Mouse (Mus musculus) intestine, embryonic 15.5 days (tissue): ENCODE data around the gene Tacc2. TPM values are rescaled to one million over a fixed set of nuclear protein-coding genes. Genes with fewer than 3 reads are reported as not detected.

Experiments used
- ATAC-seq: fragments of 200-750 bp; cut with Nextera tagmentation; 2 replicates; pipeline ENCODE4 v1.8.0; 2017; ENCODE audit warnings: moderate TSS enrichment, moderate library complexity
- H3K27ac ChIP-seq: fragments of 300-500 bp; sonication (generic); 2 replicates; pipeline ENCODE4 v1.5.1; 2015; ENCODE audit warnings: mild to moderate bottlenecking, inconsistent platforms
- H3K27me3 ChIP-seq: fragments of 300-500 bp; sonication (generic); replicated peaks from 2 replicates; pipeline ENCODE4 v1.6.1; 2015; ENCODE audit warnings: inconsistent platforms
- H3K36me3 ChIP-seq: fragments of 300-500 bp; sonication (generic); 2 replicates; pipeline ENCODE4 v1.6.1; 2015; ENCODE audit warnings: inconsistent platforms
- H3K4me1 ChIP-seq: fragments of 300-500 bp; sonication (generic); replicated peaks from 2 replicates; pipeline ENCODE4 v1.6.1; 2015; ENCODE audit warnings: inconsistent platforms
- H3K4me2 ChIP-seq: fragments of 300-500 bp; sonication (generic); replicated peaks from 2 replicates; pipeline ENCODE4 v1.6.1; 2015; ENCODE audit warnings: mild to moderate bottlenecking, inconsistent platforms
- H3K4me3 ChIP-seq: fragments of 300-500 bp; sonication (generic); replicated peaks from 2 replicates; pipeline ENCODE4 v1.5.1; 2015; ENCODE audit warnings: inconsistent platforms
- H3K9ac ChIP-seq: fragments of 300-500 bp; sonication (generic); 2 replicates; pipeline ENCODE4 v1.6.1; 2015; ENCODE audit warnings: inconsistent platforms
- H3K9me3 ChIP-seq: fragments of 300-500 bp; sonication (generic); 2 replicates; pipeline ENCODE4 v1.6.1; 2016; ENCODE audit warnings: inconsistent platforms
- WGBS: fragments of 180-500 bp; shearing (Covaris S2); methylation state at CpG from one replicate; pipeline ENCODE4 v1.1.7; 2015; 5-methylcytosine and 5-hydroxymethylcytosine counted together
- polyA plus RNA-seq: library from polyadenylated mRNA; unstranded; fragments of >200 nt; fragmentation: Nextera tagmentation; extraction: Ambion mirVana; gene quantifications from 2 replicates; pipeline ENCODE4 v1.2.1, GENCODE M21; 2015

Gene Tacc2
- polyA plus RNA-seq, 1 experiment from 2014 or later = 27.8 TPM

DNA sequence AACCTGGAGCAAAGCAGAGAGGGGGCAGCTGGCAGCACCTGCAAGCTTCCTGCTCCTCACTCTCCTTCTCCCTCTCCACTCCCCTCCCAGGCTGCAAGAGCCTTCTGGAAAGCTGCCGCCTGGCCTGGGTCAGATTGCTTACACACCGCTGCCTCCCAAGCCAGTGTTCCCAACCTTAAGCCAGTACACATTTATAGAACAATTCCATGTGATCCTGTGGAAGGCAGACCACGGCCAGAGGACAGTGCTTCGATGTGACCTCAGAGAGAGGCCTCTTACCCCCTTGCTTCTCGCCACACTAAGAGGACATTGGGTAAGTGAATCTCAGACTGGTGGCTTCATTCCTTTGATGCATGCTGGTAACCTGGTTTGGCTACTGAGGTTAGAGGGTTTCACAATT lies 24.5 kb upstream of the Tacc2 start:
- no peak overlapping the region for H3K4me3 ChIP-seq
- WGBS = 65% methylated on average over 5 of the region's 5 CpGs
- no peak overlapping the region for H3K9ac ChIP-seq
- no peak overlapping the region for H3K4me2 ChIP-seq
- no peaks in the 10 kb centered on the region for H3K9me3 ChIP-seq
- ATAC-seq = no peak
- no peak overlapping the region for H3K27ac ChIP-seq
- no peaks in the 10 kb centered on the region for H3K4me1 ChIP-seq
- no peaks in the 10 kb centered on the region for H3K36me3 ChIP-seq
- no peaks in the 10 kb centered on the region for H3K27me3 ChIP-seq

- H3K4me3 ChIP-seq = no peak overlapping the region
- H3K4me1 ChIP-seq = no peaks in the 10 kb centered on the region
- no peak overlapping the region for H3K4me2 ChIP-seq
- H3K9ac ChIP-seq = no peak overlapping the region
- H3K27ac ChIP-seq = no peak overlapping the region
- 82% methylated on average over 4 of the region's 4 CpGs for WGBS
- H3K27me3 ChIP-seq = no peaks in the 10 kb centered on the region
- no peaks in the 10 kb centered on the region for H3K36me3 ChIP-seq
- no peaks in the 10 kb centered on the region for H3K9me3 ChIP-seq
- ATAC-seq = no peak
These were observed 23.9 kb upstream of the Tacc2 start for GRCm38 (mm10) chr7:130553321-130553720.

DNA sequence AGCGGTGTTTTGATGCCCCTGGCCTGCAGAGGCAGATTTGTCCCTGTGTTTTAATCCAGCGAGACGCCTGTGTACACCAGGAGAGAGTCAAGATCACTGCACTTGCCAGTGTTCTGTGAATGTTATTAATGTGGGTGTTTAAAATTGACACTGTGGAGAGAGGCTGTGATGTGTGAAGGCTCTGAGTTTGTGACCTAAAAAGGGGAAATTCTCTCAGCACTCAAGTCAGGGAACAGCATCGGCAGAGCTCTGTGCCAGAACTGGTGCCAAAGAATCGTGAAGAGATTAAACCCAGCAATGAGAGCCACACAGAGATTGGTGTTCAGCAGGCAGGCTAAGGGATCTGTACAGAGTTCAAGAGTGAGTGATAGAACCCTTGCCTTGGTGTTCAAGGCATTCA lies 21.6 kb upstream of the Tacc2 start:
- Histone ChIP-seq H3K4me3 (no peak overlapping the region), H3K27me3 (no peaks in the 10 kb centered on the region), H3K27ac (no peak overlapping the region), H3K9me3 (no peaks in the 10 kb centered on the region), H3K9ac (no peak overlapping the region), H3K36me3 (no peaks in the 10 kb centered on the region), H3K4me1 (no peaks in the 10 kb centered on the region), H3K4me2 (no peak overlapping the region)
- WGBS = 71% methylated on average over 5 of the region's 5 CpGs
- no peak for ATAC-seq

GRCm38 (mm10) chr7:130558592-130558991 lies 18.6 kb upstream of the Tacc2 start:
- H3K9me3 ChIP-seq = no peaks in the 10 kb centered on the region
- WGBS = 69% methylated on average over 4 of the region's 4 CpGs
- no peak for ATAC-seq
- H3K9ac ChIP-seq = no peak overlapping the region
- H3K4me1 ChIP-seq = no peaks in the 10 kb centered on the region
- H3K4me2 ChIP-seq = no peak overlapping the region
- H3K27me3 ChIP-seq = no peaks in the 10 kb centered on the region
- H3K27ac ChIP-seq = no peak overlapping the region
- H3K36me3 ChIP-seq = no peaks in the 10 kb centered on the region
- no peak overlapping the region for H3K4me3 ChIP-seq

GRCm38 (mm10) chr7:130560933-130561332 lies 16.3 kb upstream of the Tacc2 start:
- Histone ChIP-seq H3K4me3 (no peak overlapping the region), H3K4me2 (no peak overlapping the region), H3K9me3 (no peaks in the 10 kb centered on the region), H3K9ac (no peak overlapping the region), H3K4me1 (no peaks in the 10 kb centered on the region), H3K27me3 (no peaks in the 10 kb centered on the region), H3K27ac (no peak overlapping the region), H3K36me3 (no peaks in the 10 kb centered on the region)
- 78% methylated on average over 1 of the region's 1 CpGs for WGBS
- ATAC-seq = no peak

- Histone ChIP-seq H3K27me3 (no peaks in the 10 kb centered on the region), H3K27ac (no peak overlapping the region), H3K4me1 (no peaks in the 10 kb centered on the region), H3K9me3 (no peaks in the 10 kb centered on the region), H3K4me3 (no peak overlapping the region), H3K36me3 (no peaks in the 10 kb centered on the region), H3K9ac (no peak overlapping the region), H3K4me2 (no peak overlapping the region)
- WGBS = 84% methylated on average over 4 of the region's 4 CpGs
- no peak for ATAC-seq
These were observed 14.0 kb upstream of the Tacc2 start for GRCm38 (mm10) chr7:130563276-130563675.

DNA sequence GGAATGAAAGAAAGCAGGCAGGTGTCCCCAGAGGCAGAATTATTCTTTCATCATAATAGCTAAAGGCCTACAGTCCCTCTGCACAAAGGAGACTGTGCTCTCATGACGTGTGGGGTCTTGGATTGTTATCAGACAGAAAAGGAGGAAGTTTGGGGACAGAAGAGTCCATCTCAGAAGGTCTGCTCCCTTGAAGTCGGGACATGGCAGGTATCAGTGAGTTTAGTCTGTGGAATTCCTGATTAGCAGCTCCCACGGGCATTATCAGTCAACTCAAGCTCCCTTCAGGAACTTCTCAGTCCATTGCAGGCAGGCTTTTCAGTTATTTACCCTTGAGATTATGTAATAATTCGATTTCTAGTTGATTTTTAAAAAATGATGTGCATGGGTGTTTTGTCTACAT lies 13.4 kb upstream of the Tacc2 start:
- H3K9me3 ChIP-seq = no peaks in the 10 kb centered on the region
- H3K36me3 ChIP-seq = no peaks in the 10 kb centered on the region
- 60% methylated on average over 4 of the region's 4 CpGs for WGBS
- H3K4me1 ChIP-seq = 0 out of 2 replicates have a peak, but pooled peaks cover under 1% of the 10 kb centered on the region
- no peak overlapping the region for H3K4me2 ChIP-seq
- ATAC-seq = no peak
- H3K4me3 ChIP-seq = no peak overlapping the region
- H3K27ac ChIP-seq = no peak overlapping the region
- H3K27me3 ChIP-seq = no peaks in the 10 kb centered on the region
- H3K9ac ChIP-seq = no peak overlapping the region

GRCm38 (mm10) chr7:130564596-130564995 lies 12.6 kb upstream of the Tacc2 start:
- no peak for ATAC-seq
- Histone ChIP-seq H3K4me2 (no peak overlapping the region), H3K36me3 (no peaks in the 10 kb centered on the region), H3K9ac (no peak overlapping the region), H3K27ac (no peak overlapping the region), H3K4me3 (no peak overlapping the region), H3K27me3 (no peaks in the 10 kb centered on the region), H3K4me1 (peaks cover 6% of the 10 kb centered on the region; the same call in 1 of the 2 replicates), H3K9me3 (no peaks in the 10 kb centered on the region)
- WGBS = 72% methylated on average over 3 of the region's 3 CpGs

- Histone ChIP-seq H3K27ac (peak overlapping the region; percentile 48; the same call in 1 of the 2 replicates), H3K9ac (no peak overlapping the region), H3K27me3 (no peaks in the 10 kb centered on the region), H3K4me1 (peaks cover 13% of the 10 kb centered on the region; the same call in 1 of the 2 replicates), H3K36me3 (no peaks in the 10 kb centered on the region), H3K4me3 (no peak overlapping the region), H3K4me2 (no peak overlapping the region), H3K9me3 (no peaks in the 10 kb centered on the region)
- peak; percentile 53 for ATAC-seq
- 29% methylated on average over 9 of the region's 9 CpGs for WGBS
These were observed 8.3 kb upstream of the Tacc2 start for GRCm38 (mm10) chr7:130568783-130569436.

- Histone ChIP-seq H3K4me1 (peaks cover 21% of the 10 kb centered on the region), H3K4me3 (no peak overlapping the region), H3K9me3 (no peaks in the 10 kb centered on the region), H3K4me2 (no peak overlapping the region), H3K27ac (peak overlapping the region; percentile 74), H3K27me3 (no peaks in the 10 kb centered on the region), H3K36me3 (no peaks in the 10 kb centered on the region), H3K9ac (no peak overlapping the region)
- ATAC-seq = 0 out of 2 replicates have a peak, but pooled peaks have one; percentile 8
- WGBS = 67% methylated on average over 7 of the region's 7 CpGs
These were observed 6.8 kb upstream of the Tacc2 start for GRCm38 (mm10) chr7:130570472-130570871.

- H3K4me3 ChIP-seq = no peak within 1 kb of the TSS
- WGBS = 68% methylated on average over 11 of the region's 11 CpGs
- H3K9me3 ChIP-seq = no peaks in the 10 kb centered on the region
- H3K27ac ChIP-seq = no peak within 1 kb of the TSS
- no peaks in the 10 kb centered on the region for H3K36me3 ChIP-seq
- ATAC-seq = no peak
- H3K4me2 ChIP-seq = no peak within 1 kb of the TSS
- H3K27me3 ChIP-seq = no peaks in the 10 kb centered on the region
- no peak within 1 kb of the TSS for H3K9ac ChIP-seq
- peaks cover 25% of the 10 kb centered on the region for H3K4me1 ChIP-seq
These were observed 4.4 kb upstream of the Tacc2 start, which contains the start of gene Nsmce4a for GRCm38 (mm10) chr7:130572821-130573220. Nsmce4a (minus strand) TSS chr7:130573118.

GRCm38 (mm10) chr7:130573746-130574145 lies 3.5 kb upstream of the Tacc2 start:
- Histone ChIP-seq H3K36me3 (no peaks in the 10 kb centered on the region), H3K9me3 (no peaks in the 10 kb centered on the region), H3K9ac (no peak overlapping the region), H3K4me2 (no peak overlapping the region), H3K27me3 (no peaks in the 10 kb centered on the region), H3K4me1 (peaks cover 25% of the 10 kb centered on the region), H3K27ac (no peak overlapping the region), H3K4me3 (no peak overlapping the region)
- 97% methylated on average over 10 of the region's 10 CpGs for whole genome bisulfite sequencing
- ATAC-seq = no peak
